Mouse (Mus musculus): ENCODE measurements around the gene Gmeb2. TPM values are rescaled to one million over a fixed set of nuclear protein-coding genes. Genes with fewer than 3 reads are reported as not detected.

The Gmeb2 gene
- polyA plus RNA-seq, 1 experiment = 34.6 TPM

DNA sequence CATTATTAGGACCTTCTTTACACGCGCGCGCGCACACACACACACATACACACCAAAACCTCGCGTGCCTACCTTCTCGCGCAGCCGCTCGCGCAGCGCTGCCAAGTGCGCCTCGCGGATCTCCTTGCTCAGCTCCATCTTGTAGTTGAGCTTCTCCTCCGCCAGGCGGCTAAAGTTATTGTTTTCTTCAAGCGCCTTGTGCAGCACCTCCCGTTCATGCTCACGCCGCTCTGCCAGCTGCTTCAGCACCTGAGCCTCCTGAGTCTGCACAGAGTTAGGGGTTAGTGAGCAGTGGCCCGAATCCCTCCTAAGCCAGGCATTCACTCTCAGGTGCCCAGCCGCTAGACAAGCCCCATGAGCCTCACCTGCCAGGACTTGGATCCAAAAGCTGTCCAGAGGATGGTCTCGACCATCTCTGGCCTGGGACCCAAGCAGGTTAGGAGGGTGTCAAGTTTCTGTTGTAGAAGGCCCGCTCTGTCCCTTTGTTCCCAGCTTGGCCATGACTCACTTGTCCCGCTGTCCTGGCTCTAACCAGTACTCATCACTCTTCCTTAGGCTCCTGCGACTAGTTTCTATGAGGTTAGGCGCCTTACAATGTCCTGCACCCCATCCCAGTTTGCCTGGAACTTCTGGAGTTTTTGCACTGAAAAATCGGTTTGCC, 19.4 kb upstream of the Gmeb2 start:
- TF ChIP-seq POLR2A (IDR thresholded peaks at IDR 0.05; ENCODE audit: borderline replicate concordance, extremely low read depth, insufficient read depth, insufficient read length, poor library complexity, severe bottlenecking) (no peak), CTCF (IDR thresholded peaks at IDR 0.05; ENCODE audit: borderline replicate concordance, extremely low read depth, insufficient read depth, insufficient read length) (peak; percentile 72)
- DNase-seq (ENCODE audit: low read depth) = peak; percentile 79

DNA sequence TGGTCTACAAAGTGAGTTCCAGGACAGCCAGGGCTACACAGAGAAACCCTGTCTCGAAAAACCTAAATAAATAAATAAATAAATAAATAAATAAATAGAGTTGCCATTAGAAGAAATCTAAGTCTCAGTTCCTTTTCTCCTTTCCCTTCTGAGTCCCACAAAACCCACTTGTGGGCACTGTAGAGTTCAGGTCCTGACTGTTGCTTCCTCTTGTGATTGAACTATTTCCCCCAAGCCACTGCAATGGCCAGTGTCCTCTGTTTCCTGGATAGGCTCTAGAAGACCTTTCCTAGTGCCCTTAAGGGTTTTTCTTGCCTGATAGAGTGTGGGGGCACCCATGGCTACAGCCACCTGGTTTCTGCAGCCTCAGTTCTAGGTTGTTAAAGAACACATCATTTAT, 17.1 kb upstream of the Gmeb2 start:
- no peak for TF ChIP-seq POLR2A (IDR thresholded peaks at IDR 0.05; ENCODE audit: borderline replicate concordance, extremely low read depth, insufficient read depth, insufficient read length, poor library complexity, severe bottlenecking)
- no peak for TF ChIP-seq CTCF (IDR thresholded peaks at IDR 0.05; ENCODE audit: borderline replicate concordance, extremely low read depth, insufficient read depth, insufficient read length)
- DNase-seq (ENCODE audit: low read depth) = no peak

DNA sequence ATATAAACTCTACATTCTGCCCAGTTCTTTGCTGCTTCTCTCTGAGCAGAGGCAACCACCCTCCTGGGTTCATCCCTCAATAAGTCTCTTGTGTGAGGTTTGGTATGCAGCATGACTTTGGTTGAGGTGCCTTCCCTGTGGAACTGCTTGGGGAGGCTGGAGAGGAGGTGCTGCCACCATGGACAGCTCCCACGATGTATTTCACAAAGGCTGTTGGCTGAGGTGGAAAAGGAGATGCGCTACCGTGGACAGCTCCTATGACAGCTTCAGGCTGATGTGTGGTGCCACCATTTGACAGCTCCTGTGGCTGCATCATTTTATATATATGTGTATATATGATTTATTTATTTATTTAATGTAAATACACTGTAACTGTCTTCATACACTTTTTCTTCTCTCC, 14.2 kb upstream of the Gmeb2 start:
- TF ChIP-seq CTCF (IDR thresholded peaks at IDR 0.05; ENCODE audit: borderline replicate concordance, extremely low read depth, insufficient read depth, insufficient read length) (no peak), POLR2A (IDR thresholded peaks at IDR 0.05; ENCODE audit: borderline replicate concordance, extremely low read depth, insufficient read depth, insufficient read length, poor library complexity, severe bottlenecking) (no peak)
- DNase-seq (ENCODE audit: low read depth) = no peak

DNA sequence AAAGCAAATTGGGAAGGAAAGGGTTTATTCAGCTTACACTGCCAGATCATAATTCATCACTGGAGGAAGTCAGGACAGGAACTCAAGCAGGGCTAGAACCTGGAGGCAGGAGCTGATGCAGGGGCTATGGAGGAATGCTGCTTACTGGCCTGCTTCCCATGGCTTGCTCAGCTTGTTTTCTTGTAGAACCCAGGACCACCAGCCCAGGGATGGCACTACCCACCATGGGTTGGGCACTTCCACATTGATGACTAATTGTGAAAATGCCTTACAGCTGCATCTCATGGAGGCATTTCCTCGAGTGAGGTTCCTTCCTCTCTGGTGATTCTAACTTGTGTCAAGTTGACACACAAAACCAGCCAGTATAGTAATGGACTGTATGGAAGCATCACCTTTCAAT, 3.1 kb upstream of the Gmeb2 start:
- DNase-seq (ENCODE audit: low read depth) = no peak
- no peak for TF ChIP-seq CTCF (IDR thresholded peaks at IDR 0.05; ENCODE audit: borderline replicate concordance, extremely low read depth, insufficient read depth, insufficient read length)
- TF ChIP-seq POLR2A (IDR thresholded peaks at IDR 0.05; ENCODE audit: borderline replicate concordance, extremely low read depth, insufficient read depth, insufficient read length, poor library complexity, severe bottlenecking) = no peak

DNA sequence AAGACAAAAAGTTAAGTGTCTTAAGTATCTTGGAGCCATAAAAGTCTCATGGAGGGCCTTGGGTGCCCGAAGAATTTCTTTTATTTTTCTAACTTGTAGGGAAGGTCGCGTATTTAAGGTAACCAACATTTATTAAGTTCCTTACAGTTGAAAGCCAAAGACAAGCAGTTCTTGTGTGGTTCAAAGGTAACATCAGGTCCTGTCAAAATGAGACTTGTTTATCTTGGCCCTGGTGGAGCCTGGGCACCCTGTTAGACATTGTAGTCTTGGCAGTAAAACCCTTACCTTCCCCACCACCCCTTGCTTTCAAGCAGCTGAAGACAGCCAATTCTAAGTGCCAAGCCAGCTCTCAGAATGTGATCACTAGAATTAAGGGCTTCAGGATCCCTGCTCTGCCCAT, 856 bp upstream of the Gmeb2 start:
- no peak for DNase-seq (ENCODE audit: low read depth)
- no peak for TF ChIP-seq POLR2A (IDR thresholded peaks at IDR 0.05; ENCODE audit: borderline replicate concordance, extremely low read depth, insufficient read depth, insufficient read length, poor library complexity, severe bottlenecking)
- TF ChIP-seq CTCF (IDR thresholded peaks at IDR 0.05; ENCODE audit: borderline replicate concordance, extremely low read depth, insufficient read depth, insufficient read length) = no peak

DNA sequence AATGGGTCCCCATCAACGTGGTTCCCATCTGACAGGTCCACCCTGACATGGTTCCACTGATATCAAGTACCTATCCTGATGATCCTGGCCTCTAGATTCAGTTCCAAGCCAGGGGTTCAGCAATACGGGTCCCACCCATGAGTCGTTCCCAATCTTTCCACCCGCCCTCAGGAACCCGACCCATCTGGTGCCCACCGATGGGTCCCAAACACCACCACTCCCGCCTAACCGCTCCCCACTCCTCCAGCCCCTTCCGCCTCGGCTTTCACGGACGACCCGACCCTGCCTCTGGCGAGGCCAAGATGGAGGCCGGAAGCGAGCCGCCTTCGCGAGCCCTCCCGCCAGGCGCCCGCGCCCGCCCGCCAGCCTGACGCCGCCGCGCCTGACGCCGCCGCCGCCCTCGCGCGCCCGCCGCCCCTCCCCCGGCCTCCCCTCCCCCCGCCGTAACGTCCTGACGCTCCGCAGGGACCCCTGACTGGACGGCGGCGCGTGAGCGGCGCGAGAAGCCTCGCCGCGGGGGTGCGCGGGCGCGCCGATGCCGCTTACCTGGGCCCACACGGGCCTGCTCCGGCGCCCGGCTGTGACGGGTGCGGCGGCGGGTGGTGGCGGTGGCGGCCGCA, 387 bp downstream of the Gmeb2 start:
- TF ChIP-seq CTCF (IDR thresholded peaks at IDR 0.05; ENCODE audit: borderline replicate concordance, extremely low read depth, insufficient read depth, insufficient read length) = no peak
- peak; percentile 82 for TF ChIP-seq POLR2A (IDR thresholded peaks at IDR 0.05; ENCODE audit: borderline replicate concordance, extremely low read depth, insufficient read depth, insufficient read length, poor library complexity, severe bottlenecking)

DNA sequence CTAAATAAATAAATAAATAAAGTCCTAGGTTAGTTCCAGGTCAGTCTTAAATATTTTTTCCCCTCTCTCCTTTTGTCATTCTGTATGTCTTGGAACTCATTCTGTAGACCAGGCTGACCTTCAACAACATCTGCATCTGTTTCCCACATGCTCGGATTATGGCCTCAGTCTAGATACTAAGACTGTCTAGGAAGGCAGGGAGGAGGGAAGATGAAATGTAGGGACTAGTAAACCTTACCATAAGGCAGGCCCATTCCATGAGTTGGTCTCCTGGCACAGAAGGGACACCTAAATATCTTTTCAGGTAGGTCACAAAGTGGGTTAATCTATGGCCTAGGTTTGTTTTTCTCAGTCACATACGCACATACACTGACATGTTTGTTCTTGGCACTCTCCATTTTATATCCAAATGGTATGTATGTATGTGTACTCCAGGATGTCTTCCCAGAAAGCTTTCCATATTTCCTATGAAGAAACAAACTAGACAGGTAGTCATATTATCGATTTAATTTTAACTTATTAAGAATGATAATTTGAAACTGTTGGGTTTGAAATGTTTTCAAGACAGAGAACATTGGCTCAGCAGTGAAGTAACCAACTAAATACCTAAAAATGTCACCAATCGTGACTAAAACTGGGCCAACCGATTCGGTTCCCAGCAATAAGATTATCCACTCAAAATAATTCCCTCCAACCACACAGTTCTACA, 1.1 kb downstream of the Gmeb2 start:
- no peak for TF ChIP-seq POLR2A (IDR thresholded peaks at IDR 0.05; ENCODE audit: borderline replicate concordance, extremely low read depth, insufficient read depth, insufficient read length, poor library complexity, severe bottlenecking)
- no peak for TF ChIP-seq CTCF (IDR thresholded peaks at IDR 0.05; ENCODE audit: borderline replicate concordance, extremely low read depth, insufficient read depth, insufficient read length)
- DNase-seq (ENCODE audit: low read depth) = no peak

More for the DNA sequence above, 387 bp downstream of the Gmeb2 start:
- peak; percentile 87 for DNase-seq (ENCODE audit: low read depth)

DNA sequence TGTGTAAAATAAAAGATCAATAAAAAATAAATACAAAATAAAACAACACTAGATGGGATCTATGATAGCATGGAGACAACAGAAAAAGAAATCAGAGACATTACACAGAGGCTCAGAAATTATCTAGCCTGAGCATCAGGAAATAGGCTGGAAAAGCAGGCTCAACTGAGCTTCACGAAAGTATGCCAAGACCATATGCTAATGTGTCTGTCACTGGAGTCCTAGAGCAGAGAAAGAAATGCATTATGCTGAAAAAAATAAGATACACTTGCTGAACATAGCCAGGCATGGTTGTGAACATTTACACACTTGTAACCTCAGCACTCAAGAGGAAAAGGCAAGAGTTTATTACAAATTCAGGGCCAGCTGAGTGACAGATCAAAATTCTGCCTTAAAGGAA, 7.9 kb downstream of the Gmeb2 start:
- DNase-seq (ENCODE audit: low read depth) = peak; percentile 38
- TF ChIP-seq CTCF (IDR thresholded peaks at IDR 0.05; ENCODE audit: borderline replicate concordance, extremely low read depth, insufficient read depth, insufficient read length) (no peak), POLR2A (IDR thresholded peaks at IDR 0.05; ENCODE audit: borderline replicate concordance, extremely low read depth, insufficient read depth, insufficient read length, poor library complexity, severe bottlenecking) (no peak)

DNA sequence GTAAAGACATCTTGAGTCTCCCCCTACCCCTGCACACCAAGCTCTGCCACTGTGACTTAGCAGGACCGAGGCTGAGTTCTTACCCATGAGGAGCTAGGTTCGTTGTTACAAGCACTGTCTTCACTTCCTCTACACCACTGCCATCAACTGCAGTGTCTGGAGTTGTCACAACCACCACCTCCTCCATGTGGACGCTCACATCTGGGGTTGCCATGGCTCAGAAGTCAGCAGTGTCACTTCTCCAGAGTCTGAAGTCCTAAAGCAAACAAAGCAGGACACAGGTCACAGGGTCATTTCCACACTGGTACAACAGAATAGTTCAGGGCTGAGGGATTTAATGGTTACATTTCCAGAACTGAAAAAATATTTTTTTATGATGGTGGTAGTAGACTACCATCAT, 10.0 kb downstream of the Gmeb2 start:
- TF ChIP-seq POLR2A (IDR thresholded peaks at IDR 0.05; ENCODE audit: borderline replicate concordance, extremely low read depth, insufficient read depth, insufficient read length, poor library complexity, severe bottlenecking) = no peak
- TF ChIP-seq CTCF (IDR thresholded peaks at IDR 0.05; ENCODE audit: borderline replicate concordance, extremely low read depth, insufficient read depth, insufficient read length) = no peak
- no peak for DNase-seq (ENCODE audit: low read depth)

DNA sequence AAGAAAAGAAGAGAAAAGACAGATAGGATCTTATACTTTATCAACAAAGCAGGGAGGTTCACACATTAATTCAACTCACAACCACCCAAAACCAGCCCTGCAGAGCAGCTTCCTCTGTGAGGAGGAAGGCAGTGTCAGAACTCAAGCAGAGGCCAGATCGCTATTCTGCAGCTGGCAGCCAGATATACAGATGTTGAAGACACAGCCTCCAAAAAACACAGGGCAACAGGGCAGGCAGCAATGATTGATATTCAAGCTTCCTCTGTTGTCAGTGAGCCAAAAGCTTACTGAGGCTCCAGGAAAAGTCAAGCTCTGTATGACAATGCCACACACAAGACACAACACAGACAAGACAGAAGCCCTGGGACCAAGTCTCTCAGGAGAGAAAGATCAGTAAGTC, 11.1 kb downstream of the Gmeb2 start:
- TF ChIP-seq CTCF (IDR thresholded peaks at IDR 0.05; ENCODE audit: borderline replicate concordance, extremely low read depth, insufficient read depth, insufficient read length) (no peak), POLR2A (IDR thresholded peaks at IDR 0.05; ENCODE audit: borderline replicate concordance, extremely low read depth, insufficient read depth, insufficient read length, poor library complexity, severe bottlenecking) (no peak)
- DNase-seq (ENCODE audit: low read depth) = no peak

DNA sequence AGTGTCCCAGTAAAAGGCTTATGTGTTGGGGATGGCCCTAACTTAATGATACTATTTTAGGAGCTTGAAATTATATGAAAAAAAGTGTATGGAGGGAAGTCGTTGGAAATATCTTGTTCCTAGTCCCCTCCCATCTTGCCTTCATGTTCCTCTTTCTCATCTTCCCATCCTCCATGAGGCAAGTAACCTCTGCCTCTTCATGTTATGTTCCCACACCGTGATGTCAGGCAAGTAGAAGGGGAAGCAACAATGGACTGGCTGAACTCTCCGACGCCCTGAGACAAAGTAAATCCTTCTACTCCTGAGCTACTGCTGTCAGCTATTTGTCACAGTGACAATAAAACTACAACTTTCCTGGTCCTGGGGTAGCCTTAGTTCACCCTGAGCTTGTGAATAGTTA, 13.2 kb downstream of the Gmeb2 start:
- TF ChIP-seq CTCF (IDR thresholded peaks at IDR 0.05; ENCODE audit: borderline replicate concordance, extremely low read depth, insufficient read depth, insufficient read length) (no peak), POLR2A (IDR thresholded peaks at IDR 0.05; ENCODE audit: borderline replicate concordance, extremely low read depth, insufficient read depth, insufficient read length, poor library complexity, severe bottlenecking) (no peak)
- DNase-seq (ENCODE audit: low read depth) = no peak

Data from brain, embryonic 14.5 days (tissue).